Mouse (Mus musculus) stomach, postnatal 0 days (tissue): ENCODE results near the gene Cep63.

Experiments
- CTCF ChIP-seq: IDR thresholded peaks from 2 replicates; pipeline ENCODE4 v1.5.1; 2016; ENCODE audit warnings: antibody characterized with exemption, low read depth, mild to moderate bottlenecking, moderate library complexity
- EP300 ChIP-seq: optimal IDR thresholded peaks from 2 replicates; pipeline ENCODE3; 2016; ENCODE audit warnings: antibody characterized with exemption

GRCm38 (mm10) chr9:102545406-102546255, 80.7 kb downstream of the Cep63 start:
- TF ChIP-seq CTCF (no peak), EP300 (no peak)
